Mouse (Mus musculus) brown adipose tissue, adult 24 weeks (tissue): Measurements from ENCODE around the gene Acaa1b. TPM values are rescaled to one million over a fixed set of nuclear protein-coding genes. Genes with fewer than 3 reads are reported as not detected.

Source experiments
- H3K27ac ChIP-seq: fragments of 200-500 bp; replicated peaks from 2 replicates; pipeline ENCODE4 v1.5.1; 2012; ENCODE audit warnings: low read depth, mild to moderate bottlenecking, low read length
- H3K4me1 ChIP-seq: fragments of 200-500 bp; 2 replicates; pipeline ENCODE4 v1.6.1; 2012; ENCODE audit warnings: low read length, mixed read lengths; ENCODE audit not compliant: control insufficient read depth, insufficient read depth, insufficient read length
- H3K4me3 ChIP-seq: fragments of 200-500 bp; 2 replicates; pipeline ENCODE4 v1.5.1; 2012; ENCODE audit warnings: low read depth, mild to moderate bottlenecking, low read length, moderate library complexity; ENCODE audit not compliant: insufficient read depth
- polyA plus RNA-seq: library from polyadenylated mRNA; stranded (reverse); fragments of >200 nt; gene quantifications from 2 replicates; pipeline ENCODE4 v1.2.4, GENCODE M21; 2012; ENCODE audit not compliant: missing spikeins, insufficient read depth, insufficient read length

Gene Acaa1b
- polyA plus RNA-seq, 1 experiment = 31.9 TPM

GRCm38 (mm10) chr9:119155826-119156225 is 1.1 kb downstream of the Acaa1b start:
- Histone ChIP-seq H3K27ac (peak overlapping the region; percentile 59), H3K4me3 (peak overlapping the region; percentile 1; the same call in 1 of the 2 replicates), H3K4me1 (peaks cover 6% of the 10 kb centered on the region)

DNA sequence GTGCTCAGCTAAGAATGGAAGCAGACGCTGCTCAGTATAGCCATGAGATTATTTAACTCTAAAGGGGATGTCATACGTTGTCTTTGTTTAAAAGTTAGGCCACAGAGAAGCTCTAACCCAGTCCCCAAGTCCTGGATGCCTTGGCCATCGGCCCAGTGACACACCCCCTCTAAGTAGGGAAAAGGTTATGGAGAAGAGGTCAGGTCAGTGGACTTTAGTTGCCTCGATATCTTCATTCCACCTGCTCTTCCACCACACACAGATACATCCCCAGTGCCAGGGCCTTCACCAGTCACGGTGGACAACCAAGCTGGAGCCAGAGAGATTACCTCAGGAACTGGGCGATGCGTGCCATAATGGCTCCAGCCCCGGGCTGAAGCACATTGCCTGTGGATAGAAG is 1.5 kb downstream of the Acaa1b start:
- peaks cover 5% of the 10 kb centered on the region for H3K4me1 ChIP-seq
- H3K27ac ChIP-seq = peak overlapping the region; percentile 59
- H3K4me3 ChIP-seq = 0 out of 2 replicates have a peak overlapping the region, but pooled peaks have one; percentile 1

DNA sequence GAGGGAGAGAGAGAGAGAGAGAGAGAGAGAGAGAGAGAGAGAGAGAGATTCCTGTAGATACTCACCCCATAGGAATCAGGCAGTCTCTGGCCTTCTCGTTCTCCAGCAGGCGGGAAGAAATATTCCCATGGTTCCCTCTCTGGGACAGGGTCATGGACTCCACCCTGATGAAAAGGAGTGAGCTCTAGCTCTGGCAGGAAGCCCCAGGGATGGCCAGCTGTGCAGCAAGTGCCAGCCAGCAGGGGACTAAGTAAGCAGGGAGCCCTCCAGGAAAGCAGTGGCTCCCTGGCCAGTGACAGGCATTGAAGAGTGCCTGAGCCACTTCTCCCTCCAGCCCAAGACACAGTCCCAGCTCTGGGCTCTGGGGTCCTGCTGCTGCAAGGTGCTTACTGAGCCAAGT is 5.1 kb downstream of the Acaa1b start:
- no peak overlapping the region for H3K27ac ChIP-seq
- H3K4me3 ChIP-seq = no peak overlapping the region
- peaks cover 3% of the 10 kb centered on the region; the same call in 1 of the 2 replicates for H3K4me1 ChIP-seq

GRCm38 (mm10) chr9:119149601-119150000 is 7.3 kb downstream of the Acaa1b start:
- no peaks in the 10 kb centered on the region for H3K4me1 ChIP-seq
- no peak overlapping the region for H3K4me3 ChIP-seq
- no peak overlapping the region for H3K27ac ChIP-seq

- Histone ChIP-seq H3K4me3 (no peak overlapping the region), H3K4me1 (no peaks in the 10 kb centered on the region), H3K27ac (no peak overlapping the region)
Observed at GRCm38 (mm10) chr9:119146098-119146770, 10.7 kb downstream of the Acaa1b start.

GRCm38 (mm10) chr9:119145638-119146037 is 11.3 kb downstream of the Acaa1b start:
- H3K27ac ChIP-seq = no peak overlapping the region
- H3K4me1 ChIP-seq = no peaks in the 10 kb centered on the region
- H3K4me3 ChIP-seq = no peak overlapping the region

- H3K4me3 ChIP-seq = no peak overlapping the region
- no peak overlapping the region for H3K27ac ChIP-seq
- no peaks in the 10 kb centered on the region for H3K4me1 ChIP-seq
Observed at GRCm38 (mm10) chr9:119145137-119145536, 11.8 kb downstream of the Acaa1b start.

DNA sequence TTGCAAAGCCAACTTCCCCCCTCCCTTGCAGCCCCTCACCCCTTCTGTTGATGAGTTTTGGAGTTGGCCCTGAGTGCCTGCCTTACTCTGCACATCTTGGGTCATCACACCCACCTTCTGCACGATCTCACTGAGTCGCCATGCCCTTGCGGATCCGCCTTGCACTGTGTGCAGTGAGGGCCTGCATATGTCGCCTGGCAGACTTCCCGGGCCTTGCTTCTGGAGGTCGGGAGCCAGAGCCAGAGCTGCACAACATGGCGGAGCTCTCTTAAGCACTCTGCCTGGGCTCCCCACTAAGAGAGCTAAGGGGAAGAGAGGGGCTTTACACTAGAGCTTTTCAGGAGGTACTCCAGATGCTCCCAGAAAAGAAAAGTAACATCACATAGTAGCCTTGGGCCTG is 12.2 kb downstream of the Acaa1b start:
- Histone ChIP-seq H3K4me3 (no peak overlapping the region), H3K27ac (no peak overlapping the region), H3K4me1 (no peaks in the 10 kb centered on the region)

GRCm38 (mm10) chr9:119143372-119143771 is 13.5 kb downstream of the Acaa1b start:
- Histone ChIP-seq H3K4me3 (no peak overlapping the region), H3K4me1 (no peaks in the 10 kb centered on the region), H3K27ac (no peak overlapping the region)

DNA sequence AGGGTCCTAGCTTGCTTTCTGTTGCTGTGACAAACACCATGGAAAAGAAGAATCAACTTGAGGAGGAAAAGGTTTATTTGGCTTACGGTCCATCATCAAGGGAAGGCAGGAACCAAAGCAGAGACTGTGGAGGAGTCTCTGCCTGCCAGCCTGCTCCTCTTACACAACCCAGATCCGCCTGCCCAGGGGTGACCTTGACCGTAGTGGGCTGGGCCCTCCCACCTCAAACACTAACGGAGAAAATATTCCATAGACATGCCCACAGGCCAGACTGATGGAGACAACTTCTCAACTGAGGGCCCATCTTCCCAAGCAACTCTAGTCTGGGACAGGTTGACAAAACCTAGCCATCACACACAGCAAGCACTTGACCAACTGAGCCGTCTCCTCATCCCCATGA is 14.8 kb downstream of the Acaa1b start:
- Histone ChIP-seq H3K4me3 (no peak overlapping the region), H3K4me1 (no peaks in the 10 kb centered on the region), H3K27ac (no peak overlapping the region)

DNA sequence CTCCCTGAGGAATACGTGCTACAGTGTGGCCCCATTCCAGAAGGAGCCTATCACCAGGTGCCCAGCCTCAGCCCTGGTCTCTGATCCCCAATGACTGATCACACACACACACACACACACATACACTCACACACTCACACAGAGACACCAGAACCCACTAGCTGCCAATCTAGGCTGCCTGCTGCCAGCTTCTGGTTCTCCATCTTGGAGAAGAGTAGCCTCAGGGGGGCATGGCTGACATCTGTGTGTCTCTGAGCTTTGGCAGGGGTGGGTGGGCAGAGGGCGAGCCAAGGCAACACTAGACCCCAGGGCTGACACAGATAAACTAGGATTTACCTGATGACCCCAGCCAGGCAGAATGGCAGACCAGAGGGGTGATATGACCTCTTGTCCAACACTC is 18.1 kb downstream of the Acaa1b start:
- Histone ChIP-seq H3K4me1 (no peaks in the 10 kb centered on the region), H3K4me3 (no peak overlapping the region), H3K27ac (no peak overlapping the region)

DNA sequence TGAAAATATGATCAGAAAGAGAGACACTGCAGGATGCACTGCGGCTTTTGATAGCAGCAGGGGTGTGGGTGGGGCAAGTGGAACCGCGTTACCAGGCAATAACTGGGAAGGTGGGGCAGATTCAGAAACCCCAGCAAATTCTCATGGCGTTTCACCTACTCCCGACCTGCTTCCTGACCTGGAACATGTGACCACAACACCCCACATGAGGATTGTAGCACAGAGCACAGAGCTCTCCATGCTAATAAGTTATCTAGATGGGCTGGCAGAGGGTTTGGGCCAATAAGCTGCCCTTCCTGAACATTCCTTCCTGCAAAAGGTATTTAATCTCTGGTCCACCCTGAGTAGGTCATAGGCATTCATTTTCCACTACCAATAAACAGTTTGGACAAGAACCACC is 26.2 kb downstream of the Acaa1b start:
- Histone ChIP-seq H3K4me3 (no peak overlapping the region), H3K4me1 (no peaks in the 10 kb centered on the region), H3K27ac (no peak overlapping the region)

DNA sequence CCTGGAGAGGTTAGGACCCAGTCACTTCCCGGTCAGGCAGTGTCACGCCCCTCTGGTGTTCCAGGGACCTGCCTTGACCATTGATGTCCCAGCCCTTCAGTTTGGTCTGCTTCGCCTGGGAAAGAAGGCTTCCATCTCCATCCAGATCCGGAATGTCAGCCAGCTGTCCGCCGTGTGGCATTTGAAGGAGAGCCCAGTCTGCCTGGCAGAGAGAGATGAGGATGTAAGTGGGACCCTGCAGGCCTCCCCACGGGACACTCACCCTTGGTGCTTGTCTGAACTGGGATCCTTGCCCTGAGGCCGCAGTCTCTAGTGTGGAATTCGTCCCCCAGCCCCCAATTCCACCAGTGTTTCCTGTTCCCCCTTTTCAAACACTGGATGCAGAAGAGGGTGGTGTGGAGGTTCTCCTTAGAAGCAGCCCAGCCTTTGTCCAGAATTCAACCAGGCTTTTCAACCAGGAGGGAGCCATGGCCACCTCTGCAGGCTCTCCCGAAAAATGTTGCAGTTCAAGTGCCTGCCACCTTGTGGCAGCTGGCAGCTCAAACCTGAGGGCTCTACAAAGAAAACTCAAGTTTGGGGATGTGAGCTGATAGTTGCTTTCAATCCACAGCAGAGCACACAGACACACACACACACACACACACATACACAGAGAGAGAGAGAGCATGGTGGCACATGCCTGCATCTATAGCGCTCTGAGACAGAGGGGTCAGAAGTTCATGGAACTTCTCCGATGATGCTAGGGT is 28.3 kb downstream of the Acaa1b start:
- Histone ChIP-seq H3K4me1 (no peaks in the 10 kb centered on the region), H3K4me3 (no peak overlapping the region)

GRCm38 (mm10) chr9:119122596-119123369 is 34.1 kb downstream of the Acaa1b start:
- no peak overlapping the region for H3K27ac ChIP-seq
- no peak overlapping the region for H3K4me3 ChIP-seq
- H3K4me1 ChIP-seq = no peaks in the 10 kb centered on the region

More for the DNA sequence above, 28.3 kb downstream of the Acaa1b start:
- H3K27ac ChIP-seq = no peak overlapping the region

DNA sequence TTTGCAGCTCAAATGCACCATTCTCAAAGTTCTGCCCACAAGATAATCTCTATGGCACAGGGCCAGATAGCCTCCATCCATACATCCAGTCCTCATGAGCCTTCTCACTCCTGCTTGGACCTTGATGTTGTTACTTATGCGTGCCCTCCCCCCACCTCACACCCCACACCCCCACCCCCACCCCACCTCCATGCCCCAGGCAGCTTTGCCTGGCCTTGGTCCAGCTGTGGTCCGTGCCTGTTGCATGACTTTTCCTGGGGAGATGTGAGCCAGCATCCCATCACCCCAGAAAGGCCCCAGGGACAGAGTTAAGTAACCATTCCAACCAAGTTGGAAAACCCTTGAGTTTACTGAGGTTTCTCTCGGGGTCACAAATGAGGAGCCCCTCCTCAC is 36.7 kb downstream of the Acaa1b start:
- no peaks in the 10 kb centered on the region for H3K4me1 ChIP-seq
- H3K4me3 ChIP-seq = no peak overlapping the region
- no peak overlapping the region for H3K27ac ChIP-seq
